Mouse (Mus musculus) midbrain, embryonic 11.5 days (tissue): Measurements from ENCODE around the gene Cyp4f37. TPM values are rescaled to one million over a fixed set of nuclear protein-coding genes. Genes with fewer than 3 reads are reported as not detected.
A peak's percentile ranks its signal among the peaks of the same experiment; 100 is the strongest.
"Not testable (repeated sequence)": the region's sequence is repeated elsewhere in the genome, so short reads cannot be mapped to it uniquely, and the experiment has no call there.

Experiments
- ATAC-seq: fragments of 200-750 bp; cut with Nextera tagmentation; 2 replicates; pipeline ENCODE4 v1.8.0; 2017; ENCODE audit warnings: moderate TSS enrichment, moderate library complexity; ENCODE audit not compliant: low FRiP score
- DNase-seq: peaks from one replicate; pipeline ENCODE4 v3.0.0; 2015; ENCODE audit warnings: low spot score; ENCODE audit errors: missing footprints
- H3K27ac ChIP-seq: fragments of 300-500 bp; sonication (generic); 2 replicates; pipeline ENCODE4 v1.5.1; 2014; ENCODE audit warnings: low read depth, low read length
- H3K27me3 ChIP-seq: fragments of 300-500 bp; sonication (generic); 2 replicates; pipeline ENCODE4 v1.6.1; 2014; ENCODE audit warnings: mild to moderate bottlenecking, low read length, moderate library complexity, mixed read lengths; ENCODE audit not compliant: control insufficient read depth, insufficient read depth
- H3K36me3 ChIP-seq: fragments of 300-500 bp; sonication (generic); 2 replicates; pipeline ENCODE4 v1.6.1; 2014; ENCODE audit warnings: mild to moderate bottlenecking, low read length, moderate library complexity, mixed read lengths; ENCODE audit not compliant: control insufficient read depth, insufficient read depth
- H3K4me1 ChIP-seq: fragments of 300-500 bp; sonication (generic); 2 replicates; pipeline ENCODE4 v1.6.1; 2014; ENCODE audit warnings: low read length; ENCODE audit not compliant: control insufficient read depth, insufficient read depth
- H3K4me2 ChIP-seq: fragments of 300-500 bp; sonication (generic); 2 replicates; pipeline ENCODE4 v1.6.1; 2014; ENCODE audit warnings: mild to moderate bottlenecking, moderate library complexity
- H3K4me3 ChIP-seq: fragments of 300-500 bp; sonication (generic); 2 replicates; pipeline ENCODE4 v1.5.1; 2014; ENCODE audit warnings: low read depth, low read length
- H3K9ac ChIP-seq: fragments of 300-500 bp; sonication (generic); 2 replicates; pipeline ENCODE4 v1.6.1; 2014; ENCODE audit warnings: low read length
- H3K9me3 ChIP-seq: fragments of 300-500 bp; sonication (generic); 2 replicates; pipeline ENCODE4 v1.6.1; 2016; ENCODE audit warnings: low read length; ENCODE audit not compliant: control insufficient read depth
- WGBS: fragments of 180-500 bp; shearing (Covaris S2); extraction: QIAGEN DNeasy Blood & Tissue Kit; methylation state at CpG from one replicate; pipeline ENCODE4 v1.1.7; 2014; 5-methylcytosine and 5-hydroxymethylcytosine counted together
- polyA plus RNA-seq: library from polyadenylated mRNA; unstranded; fragments of >200 nt; fragmentation: Nextera tagmentation; extraction: Ambion mirVana; gene quantifications from 2 replicates; pipeline ENCODE4 v1.2.1, GENCODE M21; 2014

Gene Cyp4f37
- polyA plus RNA-seq, 1 experiment from 2014 or later, result not detected

DNA sequence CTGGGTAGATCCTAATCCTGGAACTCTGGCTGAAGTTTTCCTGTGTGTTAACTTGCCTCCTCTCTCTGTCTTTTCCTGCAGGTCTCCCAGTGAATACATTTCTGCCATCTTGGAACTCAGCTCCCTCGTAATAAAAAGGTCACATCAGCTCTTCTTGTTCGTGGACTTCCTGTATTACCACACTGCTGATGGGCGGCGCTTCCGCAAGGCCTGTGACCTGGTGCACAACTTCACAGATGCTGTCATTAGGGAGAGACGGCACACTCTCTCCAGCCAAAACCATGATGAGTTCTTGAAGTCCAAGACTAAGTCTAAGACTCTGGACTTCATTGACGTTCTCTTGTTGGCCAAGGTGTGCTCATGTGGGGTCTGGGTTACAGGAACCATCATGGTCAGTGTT is 8.6 kb downstream of the Cyp4f37 start:
- not testable (repeated sequence) for H3K4me2 ChIP-seq, H3K36me3 ChIP-seq, H3K9me3 ChIP-seq, H3K4me3 ChIP-seq, H3K27me3 ChIP-seq, H3K27ac ChIP-seq, DNase-seq, H3K4me1 ChIP-seq, H3K9ac ChIP-seq, ATAC-seq
- WGBS, result 92% methylated on average over 7 of the region's 7 CpGs

DNA sequence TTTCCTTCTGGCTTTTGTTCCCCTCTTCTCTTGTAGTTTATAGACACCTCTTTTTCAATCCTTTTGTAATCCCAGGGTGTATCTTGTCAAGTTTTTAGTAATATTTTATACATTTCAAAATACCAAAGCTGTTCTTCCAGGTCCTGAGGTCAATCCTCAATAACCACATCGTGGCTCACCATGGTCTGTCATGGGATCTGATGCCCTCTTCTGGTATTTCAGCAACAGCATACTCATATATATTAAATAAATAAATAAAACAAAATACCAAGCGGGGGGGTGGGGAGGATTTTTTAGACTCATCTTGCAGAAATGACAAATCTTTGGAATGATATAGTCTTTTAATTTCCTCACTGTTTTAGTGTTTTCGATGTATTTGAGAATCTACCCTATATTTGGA is 10.8 kb downstream of the Cyp4f37 start:
- Histone ChIP-seq H3K4me3 (no peak overlapping the region), H3K9me3 (no peaks in the 10 kb centered on the region), H3K9ac (no peak overlapping the region), H3K36me3 (no peaks in the 10 kb centered on the region), H3K27ac (no peak overlapping the region), H3K27me3 (no peaks in the 10 kb centered on the region), H3K4me1 (no peaks in the 10 kb centered on the region), H3K4me2 (no peak overlapping the region)
- ATAC-seq (no peak), DNase-seq (no peak)
- 84% methylated on average over 3 of the region's 3 CpGs for WGBS

DNA sequence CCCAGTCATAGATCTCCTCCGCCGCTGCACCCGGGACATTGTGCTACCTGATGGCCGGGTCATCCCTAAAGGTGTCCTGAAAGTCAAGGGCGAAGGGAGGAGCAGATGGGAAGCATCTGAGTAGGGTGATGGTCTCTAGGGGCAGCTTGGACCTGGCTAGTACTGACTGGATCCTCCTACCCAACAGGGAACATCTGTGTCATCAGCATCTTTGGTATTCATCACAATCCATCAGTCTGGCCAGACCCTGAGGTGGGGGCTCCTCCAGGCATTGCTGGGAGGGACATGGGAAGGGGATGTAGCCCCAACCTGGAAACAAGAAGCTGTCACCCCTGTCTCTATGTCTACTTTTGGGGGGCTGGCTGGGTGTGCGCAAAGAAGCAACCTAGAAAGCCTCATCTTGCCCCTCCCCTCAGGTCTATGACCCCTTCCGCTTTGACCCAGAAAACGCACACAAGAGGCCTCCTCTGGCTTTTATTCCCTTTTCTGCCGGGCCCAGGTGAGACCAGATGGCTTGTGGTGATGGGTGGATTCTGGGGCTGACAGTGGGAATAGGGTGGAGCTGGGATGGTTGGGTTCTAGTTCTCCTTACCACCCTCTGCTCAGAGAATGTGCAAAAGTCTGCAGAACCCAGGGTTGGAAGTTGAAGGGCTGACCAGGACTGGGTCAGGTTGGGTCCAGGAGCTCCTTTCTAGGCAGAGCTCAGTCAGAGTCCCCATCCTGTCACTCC is 13.3 kb downstream of the Cyp4f37 start:
- H3K9ac ChIP-seq, result peak overlapping the region; percentile 55
- not testable (repeated sequence) for H3K27ac ChIP-seq, H3K27me3 ChIP-seq, H3K9me3 ChIP-seq, DNase-seq, H3K4me1 ChIP-seq, H3K36me3 ChIP-seq
- WGBS, result 84% methylated on average over 9 of the region's 9 CpGs
- ATAC-seq, result peak; percentile 48
- H3K4me2 ChIP-seq, result peak overlapping the region; percentile 53
- peak overlapping the region; percentile 31 for H3K4me3 ChIP-seq

DNA sequence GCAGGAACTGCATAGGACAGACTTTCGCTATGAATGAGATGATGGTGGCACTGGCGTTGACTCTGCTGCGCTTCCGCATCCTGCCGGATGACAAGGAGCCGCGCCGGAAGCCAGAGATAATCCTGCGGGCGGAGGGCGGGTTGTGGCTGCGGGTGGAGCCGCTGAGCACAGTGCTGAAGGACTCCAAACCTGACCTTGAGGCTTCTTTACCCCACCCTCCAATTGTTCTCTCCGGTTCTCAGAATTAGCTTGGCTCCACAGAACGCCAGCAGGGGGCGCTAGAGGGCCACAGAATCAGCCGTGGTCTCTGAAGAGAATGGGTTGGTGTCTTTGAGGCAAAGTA is 13.8 kb downstream of the Cyp4f37 start:
- H3K27ac ChIP-seq, result no peak overlapping the region
- DNase-seq (peak; percentile 99), ATAC-seq (peak; percentile 94)
- H3K9ac ChIP-seq, result peak overlapping the region; percentile 55
- no peaks in the 10 kb centered on the region for H3K4me1 ChIP-seq
- H3K4me2 ChIP-seq, result peak overlapping the region; percentile 53
- no peaks in the 10 kb centered on the region for H3K9me3 ChIP-seq
- no peaks in the 10 kb centered on the region for H3K27me3 ChIP-seq
- 1% methylated on average over 17 of the region's 17 CpGs for WGBS
- H3K36me3 ChIP-seq, result no peaks in the 10 kb centered on the region
- H3K4me3 ChIP-seq, result peak overlapping the region; percentile 31

DNA sequence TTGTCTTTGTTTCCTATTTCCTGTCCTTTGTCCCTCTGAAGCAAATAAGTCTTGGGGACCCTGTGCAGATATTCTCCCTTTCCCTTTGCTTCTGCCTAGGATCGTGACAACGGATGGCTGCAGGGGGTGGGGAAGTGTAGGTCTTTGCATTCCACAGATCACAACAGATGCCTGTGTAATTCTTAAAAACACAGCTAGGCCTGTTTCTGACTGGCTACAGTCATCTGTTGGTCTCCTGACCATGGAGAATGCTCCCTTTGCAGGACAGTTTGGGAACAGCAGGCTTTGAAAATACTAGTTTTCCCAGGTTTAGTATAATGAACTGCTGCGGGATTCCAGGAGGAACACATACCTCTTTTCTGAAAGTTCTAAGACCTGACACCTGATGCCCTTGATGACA is 15.2 kb downstream of the Cyp4f37 start:
- H3K4me3 ChIP-seq, result no peak overlapping the region
- H3K9me3 ChIP-seq, result no peaks in the 10 kb centered on the region
- WGBS, result 60% methylated on average over 3 of the region's 3 CpGs
- DNase-seq, result no peak
- H3K36me3 ChIP-seq, result no peaks in the 10 kb centered on the region
- no peak for ATAC-seq
- H3K27ac ChIP-seq, result no peak overlapping the region
- no peak overlapping the region for H3K4me2 ChIP-seq
- no peaks in the 10 kb centered on the region for H3K27me3 ChIP-seq
- H3K9ac ChIP-seq, result no peak overlapping the region
- no peaks in the 10 kb centered on the region for H3K4me1 ChIP-seq

DNA sequence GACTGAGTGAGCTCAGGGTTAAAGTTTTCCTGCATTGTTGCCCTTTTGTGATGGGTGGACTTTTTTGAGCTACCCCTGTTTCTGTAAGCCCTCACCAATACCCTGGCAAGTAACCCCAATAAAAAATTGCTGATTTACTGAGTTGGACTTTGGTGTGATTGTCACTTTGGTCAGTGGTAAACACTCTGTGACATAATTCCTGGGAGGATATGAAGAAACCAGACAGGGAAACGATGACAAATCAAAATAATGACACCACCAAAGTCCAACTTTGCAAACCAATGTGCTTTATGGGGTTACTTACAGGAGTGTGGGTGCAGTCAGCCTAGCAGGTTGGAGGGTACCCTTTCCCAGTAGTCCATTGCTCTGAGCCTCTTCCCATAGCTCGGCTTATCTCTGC is 16.0 kb downstream of the Cyp4f37 start:
- no peak overlapping the region for H3K9ac ChIP-seq
- no peak overlapping the region for H3K4me3 ChIP-seq
- ATAC-seq (no peak), DNase-seq (no peak)
- no peaks in the 10 kb centered on the region for H3K4me1 ChIP-seq
- H3K27ac ChIP-seq, result no peak overlapping the region
- no peaks in the 10 kb centered on the region for H3K9me3 ChIP-seq
- 86% methylated on average over 2 of the region's 2 CpGs for WGBS
- no peaks in the 10 kb centered on the region for H3K36me3 ChIP-seq
- H3K27me3 ChIP-seq, result no peaks in the 10 kb centered on the region
- no peak overlapping the region for H3K4me2 ChIP-seq

DNA sequence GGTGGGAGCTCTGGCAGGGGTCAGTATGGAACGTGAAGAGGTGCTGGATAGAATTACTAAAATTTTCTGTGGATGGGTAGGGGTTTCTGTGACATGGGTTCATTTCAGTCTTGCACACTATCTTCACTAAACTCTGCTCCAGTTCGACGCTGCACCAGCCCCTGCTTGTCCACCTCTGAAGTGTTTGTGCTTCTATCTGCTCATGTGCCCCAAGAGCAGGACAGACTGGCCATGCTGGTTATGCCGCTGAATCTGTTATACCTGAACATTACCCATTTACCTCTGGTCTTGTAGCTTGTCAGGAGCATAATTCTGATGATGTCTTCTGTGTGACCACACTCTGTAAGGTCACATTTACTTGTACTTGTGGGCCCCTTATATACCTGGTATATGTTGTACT is 25.5 kb downstream of the Cyp4f37 start:
- Histone ChIP-seq H3K4me2 (no peak overlapping the region), H3K9me3 (no peaks in the 10 kb centered on the region), H3K36me3 (no peaks in the 10 kb centered on the region), H3K27ac (no peak overlapping the region), H3K4me3 (no peak overlapping the region), H3K27me3 (no peaks in the 10 kb centered on the region), H3K9ac (no peak overlapping the region), H3K4me1 (no peaks in the 10 kb centered on the region)
- DNase-seq (no peak), ATAC-seq (no peak)
- 85% methylated on average over 4 of the region's 4 CpGs for WGBS

DNA sequence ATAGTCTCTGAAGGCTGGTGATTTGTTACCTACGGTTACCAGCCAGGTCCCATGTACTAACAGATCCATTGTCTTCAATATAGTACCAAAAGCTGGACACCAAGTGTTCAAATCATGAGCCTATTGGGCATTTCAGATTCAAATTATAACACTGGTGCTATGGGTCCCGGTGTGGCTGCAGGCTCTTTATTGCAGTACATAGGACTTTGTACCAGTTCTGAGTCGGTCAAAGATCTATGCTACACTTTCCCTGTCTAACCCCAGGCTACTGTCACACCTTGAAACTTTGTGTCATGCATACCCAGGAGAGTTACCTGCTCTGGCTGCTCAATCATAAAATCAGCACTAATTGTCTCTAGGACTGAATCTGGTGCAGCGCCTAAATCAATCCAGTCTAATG is 32.8 kb downstream of the Cyp4f37 start:
- Histone ChIP-seq H3K36me3 (no peaks in the 10 kb centered on the region), H3K9me3 (no peaks in the 10 kb centered on the region), H3K27ac (no peak overlapping the region), H3K4me1 (no peaks in the 10 kb centered on the region), H3K27me3 (no peaks in the 10 kb centered on the region), H3K9ac (no peak overlapping the region), H3K4me2 (no peak overlapping the region), H3K4me3 (no peak overlapping the region)
- ATAC-seq, result no peak
- 90% methylated on average over 4 of the region's 4 CpGs for WGBS
- no peak for DNase-seq

DNA sequence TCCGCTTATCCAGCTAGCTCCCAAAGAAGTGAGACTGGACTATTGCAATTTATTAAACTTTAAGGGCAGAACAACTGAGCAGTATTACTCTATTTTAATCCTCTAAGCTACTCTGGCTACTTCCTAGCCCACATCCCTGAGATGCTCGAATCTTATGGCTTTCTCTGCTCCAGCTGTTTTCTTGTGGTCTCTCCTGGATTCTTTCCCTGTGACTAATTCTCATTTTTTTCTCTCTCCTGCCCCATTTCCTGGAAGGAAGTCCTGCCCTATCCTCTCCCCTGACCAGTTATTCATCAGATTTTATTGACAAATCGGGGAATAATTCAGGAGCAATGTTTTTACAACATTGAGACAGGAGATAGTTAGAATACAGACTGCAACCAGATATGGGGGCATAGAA is 35.9 kb downstream of the Cyp4f37 start:
- H3K9ac ChIP-seq, result no peak overlapping the region
- H3K4me2 ChIP-seq, result no peak overlapping the region
- ATAC-seq (no peak), DNase-seq (no peak)
- H3K36me3 ChIP-seq, result no peaks in the 10 kb centered on the region
- H3K4me3 ChIP-seq, result no peak overlapping the region
- no peaks in the 10 kb centered on the region for H3K27me3 ChIP-seq
- WGBS, result 77% methylated on average over 3 of the region's 3 CpGs
- H3K9me3 ChIP-seq, result no peaks in the 10 kb centered on the region
- no peak overlapping the region for H3K27ac ChIP-seq
- no peaks in the 10 kb centered on the region for H3K4me1 ChIP-seq
